Mouse (Mus musculus) thymus, adult 2 months (tissue): Measurements from ENCODE around the gene Slc8b1.

Experiments
- CTCF ChIP-seq: fragments of 200-500 bp; IDR thresholded peaks from 2 replicates; pipeline ENCODE4 v1.5.1; 2012; ENCODE audit warnings: mild to moderate bottlenecking, control low read depth, low read length, moderate library complexity, borderline replicate concordance; ENCODE audit not compliant: control insufficient read depth, poor library complexity, insufficient read depth; ENCODE audit errors: extremely low read depth
- POLR2A ChIP-seq: fragments of 200-500 bp; IDR thresholded peaks from 2 replicates; pipeline ENCODE4 v1.6.1; 2012; ENCODE audit warnings: mild to moderate bottlenecking, low read length, control low read depth, moderate library complexity; ENCODE audit not compliant: control insufficient read depth, poor library complexity, insufficient read depth; ENCODE audit errors: extremely low read depth

DNA sequence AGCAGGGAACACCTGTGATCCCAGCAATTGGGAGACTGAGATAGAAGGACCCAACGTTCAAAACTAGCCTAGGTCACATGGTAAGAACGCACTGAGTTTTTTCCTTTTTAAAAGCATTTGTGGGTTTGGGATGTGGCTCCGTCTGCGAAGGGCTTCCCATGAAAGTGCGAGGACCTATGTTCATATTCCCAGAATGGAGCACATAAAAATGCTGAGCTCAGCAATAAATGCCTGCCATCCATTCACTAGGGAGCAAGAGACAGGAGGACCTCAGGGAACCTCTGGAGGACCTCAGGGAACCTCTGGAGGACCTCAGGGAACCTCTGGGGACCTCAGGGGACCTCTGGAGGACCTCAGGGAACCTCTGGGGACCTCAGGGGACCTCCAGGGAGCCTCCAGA is 33.0 kb upstream of the Slc8b1 start:
- no peak for TF ChIP-seq POLR2A
- TF ChIP-seq CTCF: no peak
